Mouse (Mus musculus): ENCODE data around the gene Tubb5.

The Tubb5 gene

GRCm38 (mm10) chr17:35825109-35825850 is 12.8 kb downstream of the Tubb5 start:
- no peak for DNase-seq (ENCODE audit: low read depth, low spot score)

- no peak for DNase-seq (ENCODE audit: low read depth, low spot score)
Observed at GRCm38 (mm10) chr17:35824402-35824801, 13.7 kb downstream of the Tubb5 start.

GRCm38 (mm10) chr17:35822964-35823937 is 14.9 kb downstream of the Tubb5 start, which contains the start of gene Flot1:
TSS of gene Flot1 (plus strand) at chr17:35823230.
- peak; percentile 73 for DNase-seq (ENCODE audit: low read depth, low spot score)

- no peak for DNase-seq (ENCODE audit: low read depth, low spot score)
Observed at GRCm38 (mm10) chr17:35822564-35822963, 15.5 kb downstream of the Tubb5 start.

GRCm38 (mm10) chr17:35821439-35822430 is 16.4 kb downstream of the Tubb5 start, which contains the start of gene Ier3:
TSS of gene Ier3 (plus strand) at chr17:35821684.
- no peak for DNase-seq (ENCODE audit: low read depth, low spot score)

- DNase-seq (ENCODE audit: low read depth, low spot score) = no peak
Observed at GRCm38 (mm10) chr17:35820111-35820510, 18.0 kb downstream of the Tubb5 start.

GRCm38 (mm10) chr17:35817226-35817625 is 20.9 kb downstream of the Tubb5 start:
- DNase-seq (ENCODE audit: low read depth, low spot score) = no peak

- no peak for DNase-seq (ENCODE audit: low read depth, low spot score)
Observed at GRCm38 (mm10) chr17:35816686-35817085, 21.4 kb downstream of the Tubb5 start.

- no peak for DNase-seq (ENCODE audit: low read depth, low spot score)
Observed at GRCm38 (mm10) chr17:35815836-35816235, 22.3 kb downstream of the Tubb5 start.

- DNase-seq (ENCODE audit: low read depth, low spot score) = no peak
Observed at GRCm38 (mm10) chr17:35814678-35815077, 23.4 kb downstream of the Tubb5 start.

- no peak for DNase-seq (ENCODE audit: low read depth, low spot score)
Observed at GRCm38 (mm10) chr17:35813653-35814052, 24.5 kb downstream of the Tubb5 start.

GRCm38 (mm10) chr17:35813245-35813647 is 24.9 kb downstream of the Tubb5 start:
- DNase-seq (ENCODE audit: low read depth, low spot score) = no peak

- DNase-seq (ENCODE audit: low read depth, low spot score) = no peak
Observed at GRCm38 (mm10) chr17:35812736-35813135, 25.4 kb downstream of the Tubb5 start.

GRCm38 (mm10) chr17:35812307-35812706 is 25.8 kb downstream of the Tubb5 start:
- DNase-seq (ENCODE audit: low read depth, low spot score) = no peak

- no peak for DNase-seq (ENCODE audit: low read depth, low spot score)
Observed at GRCm38 (mm10) chr17:35810900-35811648, 27.0 kb downstream of the Tubb5 start.

GRCm38 (mm10) chr17:35809395-35809794 is 28.7 kb downstream of the Tubb5 start:
- DNase-seq (ENCODE audit: low read depth, low spot score) = no peak

GRCm38 (mm10) chr17:35808073-35808472 is 30.0 kb downstream of the Tubb5 start:
- no peak for DNase-seq (ENCODE audit: low read depth, low spot score)

- no peak for DNase-seq (ENCODE audit: low read depth, low spot score)
Observed at GRCm38 (mm10) chr17:35803858-35804399, 34.2 kb downstream of the Tubb5 start.

GRCm38 (mm10) chr17:35803020-35803419 is 35.1 kb downstream of the Tubb5 start:
- no peak for DNase-seq (ENCODE audit: low read depth, low spot score)

GRCm38 (mm10) chr17:35800905-35801304 is 37.2 kb downstream of the Tubb5 start:
- DNase-seq (ENCODE audit: low read depth, low spot score) = no peak
